Comparison of ENCODE assay signal across 22 mouse cellular contexts in the genomic region with DNA sequence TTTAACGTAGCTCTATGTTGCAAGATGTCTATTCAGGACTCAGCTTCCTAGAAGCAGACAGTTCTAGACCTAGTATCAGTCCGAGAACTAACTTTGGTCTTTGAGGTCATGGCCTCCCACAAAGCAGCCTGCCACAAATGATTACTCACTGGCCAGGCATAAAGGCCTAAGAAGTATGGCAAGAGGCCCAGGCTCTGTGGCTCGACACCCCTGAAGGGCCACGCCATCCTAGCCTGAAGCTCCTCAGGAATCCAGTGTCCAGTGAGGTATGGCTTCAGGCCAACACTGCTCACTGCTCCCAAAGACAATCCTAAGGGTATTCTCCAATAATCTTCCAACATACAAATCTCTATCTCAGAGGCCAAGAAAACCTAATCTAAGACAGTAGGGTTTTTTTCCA. TPM values are rescaled to one million over a fixed set of nuclear protein-coding genes. Genes with fewer than 3 reads are reported as not detected.
A peak's percentile ranks its signal among the peaks of the same experiment; 100 is the strongest.
DNase-seq lines count a peak whose midpoint lies in the region; TF ChIP-seq lines count a peak whose summit lies in the region.
"Had no signal": no experiment of that assay in that cellular context is flagged by ENCODE, and none has a peak within 500 bp of the region (broad histone marks: within the 10 kb centered on the region; RNA-seq: fewer than 3 reads in every experiment).

No protein-coding gene starts in this region.

- WGBS in kidney, adult 2 months, result 65% methylated on average over 4 of the region's 4 CpGs

- TF ChIP-seq POLR2A in kidney, adult 2 months (IDR thresholded peaks at IDR 0.05; ENCODE audit: low read depth, low read length), result no peak

- H3K4me1 ChIP-seq in kidney, adult 2 months (ENCODE audit: control insufficient read depth, insufficient read depth, low read length), result no peaks in the 10 kb centered on the region
- H3K4me1 ChIP-seq: hindbrain, embryonic 13.5 days; lung, embryonic 15.5 days had no signal

- intact Hi-C loops in gastrocnemius, postnatal 14 days (cut with DNase I; ENCODE audit: low total_unique reads), result no loop called here

- H3K27ac ChIP-seq in kidney, adult 2 months (ENCODE audit: insufficient read depth, low read depth, low read length), result no peak overlapping the region
- H3K27ac ChIP-seq: hindbrain, embryonic 13.5 days; lung, embryonic 15.5 days; stomach, postnatal 0 days had no signal

- peak; percentile 10 for DNase-seq in kidney, adult 2 months
- no peak for DNase-seq in kidney, postnatal 25 days
- peak; percentile 86 for DNase-seq in NIH3T3 (ENCODE audit: low read depth)
- DNase-seq in adrenal gland, postnatal 10 days, result peak; percentile 4
- peak; percentile 23 for DNase-seq in gastrocnemius, postnatal 14 days
- no peak for DNase-seq in kidney, adult 18-20 months
- DNase-seq in urinary bladder, adult 2 months (ENCODE audit: low spot score), result no peak
- DNase-seq in layer of hippocampus, postnatal 10 days (ENCODE audit: low spot score in 2 of 2), result no peak
- DNase-seq: cerebellum, adult 11-12 months; kidney, adult 11 months; kidney, postnatal 4 days; layer of hippocampus, postnatal 36 days; left cerebral cortex, postnatal 4 days; spleen, adult 18-20 months; thymus, postnatal 25 days had no signal

- no peaks in the 10 kb centered on the region for H3K27me3 ChIP-seq in kidney, adult 2 months (replicated peaks; ENCODE audit: control insufficient read depth, insufficient read depth, low read length)
- H3K27me3 ChIP-seq: hindbrain, embryonic 13.5 days; lung, embryonic 15.5 days had no signal

- H3K36me3 ChIP-seq in kidney, adult 2 months (ENCODE audit: control insufficient read depth, insufficient read depth, low read length), result peaks cover 5% of the 10 kb centered on the region

- no peak for TF ChIP-seq CTCF in kidney, adult 2 months (conservative IDR thresholded peaks at IDR 0.05; ENCODE audit: insufficient read depth, insufficient read length, low read depth, low read length)

- no peak overlapping the region for H3K4me3 ChIP-seq in kidney, adult 2 months (ENCODE audit: insufficient read depth, low read depth, low read length)
- H3K4me3 ChIP-seq: hindbrain, embryonic 13.5 days; lung, embryonic 15.5 days had no signal

RNA-seq across cellular contexts. Expression of gene Olfr267, which starts 38.4 kb away (rescaled TPM):
- polyA plus RNA-seq in kidney, adult 2 months (2012; rRNA removed), result not detected in 2 replicates
- under 1 TPM; 0.06 to 0.12 TPM for total RNA-seq in adrenal gland, postnatal 10 days (2021)
- total RNA-seq in gastrocnemius, postnatal 14 days (2021), result under 1 TPM; 0.10 to 0.22 TPM
- 0.01 TPM in 2 replicates for polyA plus RNA-seq in urinary bladder, adult 2 months (2012; rRNA removed)
- total RNA-seq in layer of hippocampus, postnatal 10 days (2021), result under 1 TPM; 0.39 to 0.56 TPM
- total RNA-seq: megakaryocyte, adult 5-6 weeks; midbrain, postnatal 0 days had no signal
- polyA plus RNA-seq: hindbrain, embryonic 13.5 days; liver, embryonic 11.5 days; lung, embryonic 15.5 days; midbrain, postnatal 0 days; neural tube, embryonic 11.5 days had no signal

Comparison
In these comparisons a context has a peak if more than half of its experiments do, and no peak if none do; other contexts are left out.
1. DNase-seq: peak in kidney, adult 2 months (single experiment), NIH3T3 (single experiment), adrenal gland, postnatal 10 days (single experiment) and gastrocnemius, postnatal 14 days (single experiment); none in kidney, postnatal 25 days (0 of 2), kidney, adult 18-20 months (single experiment), urinary bladder, adult 2 months (single experiment) and layer of hippocampus, postnatal 10 days (0 of 2).